Mouse (Mus musculus) liver, postnatal 0 days (tissue): ENCODE results near the gene Ntn4. TPM values are rescaled to one million over a fixed set of nuclear protein-coding genes. Genes with fewer than 3 reads are reported as not detected.

Experiments
- ATAC-seq: fragments of 200-750 bp; cut with Nextera tagmentation; 2 replicates; pipeline ENCODE4 v1.8.0; 2017; ENCODE audit warnings: mild to moderate bottlenecking, moderate library complexity
- DNase-seq: peaks from one replicate; pipeline ENCODE4 v3.0.0-alpha.2; 2016
- H3K27ac ChIP-seq: fragments of 300-500 bp; sonication (generic); 2 replicates; pipeline ENCODE4 v1.5.1; 2014; ENCODE audit warnings: antibody characterized with exemption, moderate library complexity, mild to moderate bottlenecking, low read depth
- H3K27me3 ChIP-seq: fragments of 300-500 bp; sonication (generic); 2 replicates; pipeline ENCODE4 v1.6.1; 2014; ENCODE audit warnings: low read length, control low read depth, mixed read lengths; ENCODE audit not compliant: insufficient read depth
- H3K36me3 ChIP-seq: fragments of 300-500 bp; sonication (generic); replicated peaks from 2 replicates; pipeline ENCODE4 v1.6.1; 2014; ENCODE audit warnings: mild to moderate bottlenecking, control low read depth, low read length, moderate library complexity, mixed read lengths; ENCODE audit not compliant: insufficient read depth
- H3K4me1 ChIP-seq: fragments of 300-500 bp; sonication (generic); 2 replicates; pipeline ENCODE4 v1.6.1; 2014; ENCODE audit warnings: antibody characterized with exemption, mild to moderate bottlenecking, control low read depth; ENCODE audit not compliant: insufficient read depth
- H3K4me2 ChIP-seq: fragments of 300-500 bp; sonication (generic); 2 replicates; pipeline ENCODE4 v1.6.1; 2014; ENCODE audit warnings: low read depth, mild to moderate bottlenecking, low read length, moderate library complexity, mixed read lengths
- H3K4me3 ChIP-seq: fragments of 300-500 bp; sonication (generic); 2 replicates; pipeline ENCODE4 v1.5.1; 2014; ENCODE audit warnings: low read depth, low read length
- H3K9ac ChIP-seq: fragments of 300-500 bp; sonication (generic); replicated peaks from 2 replicates; pipeline ENCODE4 v1.6.1; 2014; ENCODE audit warnings: mild to moderate bottlenecking, moderate library complexity
- H3K9me3 ChIP-seq: fragments of 300-500 bp; sonication (generic); 2 replicates; pipeline ENCODE4 v1.6.1; 2016; ENCODE audit warnings: mild to moderate bottlenecking, control low read depth, low read length, mixed read lengths
- CTCF ChIP-seq: sonication (generic); IDR thresholded peaks from 2 replicates; pipeline ENCODE4 v1.5.1; 2016; ENCODE audit warnings: antibody characterized with exemption, low read depth
- EP300 ChIP-seq: IDR thresholded peaks from 2 replicates; pipeline ENCODE4 v1.6.1; 2016; ENCODE audit warnings: antibody characterized with exemption, low read depth, mild to moderate bottlenecking
- WGBS: fragments of 180-500 bp; shearing (Covaris S2); extraction: QIAGEN DNeasy Blood & Tissue Kit; methylation state at CpG from one replicate; pipeline ENCODE4 v1.1.7; 2014; ENCODE audit not compliant: insufficient replicate concordance; 5-methylcytosine and 5-hydroxymethylcytosine counted together
- polyA plus RNA-seq: library from polyadenylated mRNA; unstranded; fragments of >200 nt; fragmentation: Nextera tagmentation; extraction: Ambion mirVana; gene quantifications from 2 replicates; pipeline ENCODE4 v1.2.1, GENCODE M21; 2015

Ntn4 gene
- polyA plus RNA-seq, 1 experiment from 2014 or later, result 0.74 TPM

DNA sequence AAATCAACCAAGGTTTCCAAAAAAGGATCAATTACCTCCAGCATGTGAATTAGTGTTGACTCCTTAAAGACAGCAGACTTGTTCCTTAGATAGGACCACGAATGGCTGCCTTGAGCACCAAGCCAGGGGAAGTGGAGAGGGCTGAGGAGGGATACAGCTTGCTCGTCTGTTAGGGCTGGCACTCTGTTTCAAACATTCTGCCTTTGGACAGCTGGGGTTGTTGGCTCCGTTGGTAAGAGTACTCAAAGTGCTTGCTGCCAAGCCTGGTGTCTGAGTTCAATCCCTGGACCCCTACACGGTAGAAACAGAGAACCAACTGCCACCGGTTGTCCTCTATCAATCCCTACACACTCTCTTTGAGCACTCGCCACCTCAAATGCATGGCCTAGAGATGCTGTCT is 90.0 kb downstream of the Ntn4 start:
- DNase-seq (no peak), ATAC-seq (no peak)
- Histone ChIP-seq H3K4me3 (no peak overlapping the region), H3K4me1 (peaks cover 6% of the 10 kb centered on the region; the same call in 1 of the 2 replicates), H3K9me3 (no peaks in the 10 kb centered on the region), H3K27me3 (no peaks in the 10 kb centered on the region), H3K4me2 (no peak overlapping the region), H3K36me3 (no peaks in the 10 kb centered on the region), H3K27ac (0 out of 2 replicates have a peak overlapping the region, but pooled peaks have one; percentile 3), H3K9ac (no peak overlapping the region)
- TF ChIP-seq CTCF (no peak), EP300 (no peak)
- 61% methylated on average over 6 of the region's 6 CpGs for WGBS

DNA sequence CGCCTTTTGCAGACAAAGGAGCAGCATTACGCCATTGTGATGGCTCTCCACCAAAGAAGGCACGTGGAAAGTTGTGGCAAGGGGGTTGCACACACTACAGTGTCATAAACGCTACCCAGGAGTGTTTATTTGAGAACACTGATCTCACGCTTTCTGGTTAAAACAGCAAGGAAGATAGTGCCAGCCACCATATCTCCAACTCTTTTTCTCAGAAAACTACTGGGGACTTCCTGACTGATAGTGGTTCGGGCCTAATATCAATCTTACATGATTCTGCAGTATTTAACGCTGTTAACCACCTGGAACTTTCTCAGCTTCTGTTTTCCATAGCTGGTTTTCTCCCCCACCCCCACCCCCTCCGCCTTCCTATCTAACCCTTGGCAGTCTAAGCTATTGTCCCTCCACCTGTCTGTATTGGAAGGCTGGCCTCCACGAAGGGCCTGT is 90.8 kb downstream of the Ntn4 start:
- Histone ChIP-seq H3K9me3 (no peaks in the 10 kb centered on the region), H3K9ac (no peak overlapping the region), H3K27me3 (no peaks in the 10 kb centered on the region), H3K4me3 (no peak overlapping the region), H3K4me2 (no peak overlapping the region), H3K4me1 (peaks cover 6% of the 10 kb centered on the region; the same call in 1 of the 2 replicates), H3K27ac (0 out of 2 replicates have a peak overlapping the region, but pooled peaks have one; percentile 3), H3K36me3 (no peaks in the 10 kb centered on the region)
- ATAC-seq (peak; percentile 69), DNase-seq (no peak)
- TF ChIP-seq CTCF, result no peak
- TF ChIP-seq EP300, result peak; percentile 73; the same call in 1 of the 2 replicates
- WGBS, result 53% methylated on average over 9 of the region's 9 CpGs

DNA sequence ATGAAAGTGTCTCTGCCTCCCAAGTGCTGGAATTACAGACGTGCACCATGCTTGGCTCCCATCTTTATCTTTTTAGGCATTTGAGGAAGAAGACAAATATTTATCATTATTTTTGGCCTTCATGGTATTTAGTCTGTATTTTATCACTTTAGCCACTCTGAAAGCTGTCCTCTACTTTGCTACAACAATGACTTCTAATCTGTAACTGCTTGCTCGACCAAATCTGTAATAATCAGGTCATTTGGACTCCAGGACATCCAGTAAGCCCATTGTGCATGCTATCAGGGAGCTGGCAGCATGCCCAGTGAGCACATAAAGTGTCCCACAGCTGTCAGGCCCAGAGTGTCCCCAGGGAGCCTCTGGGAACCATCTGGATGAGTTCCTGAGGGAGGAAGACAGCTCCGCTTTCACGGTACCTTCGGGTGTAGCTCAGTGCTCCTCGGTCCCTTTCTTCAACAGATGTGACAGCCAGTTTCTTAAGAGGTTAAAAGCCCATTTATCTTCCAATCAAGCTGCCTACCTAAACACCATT is 95.7 kb downstream of the Ntn4 start:
- H3K4me1 ChIP-seq, result peaks cover 6% of the 10 kb centered on the region
- no peak overlapping the region for H3K4me2 ChIP-seq
- no peaks in the 10 kb centered on the region for H3K9me3 ChIP-seq
- H3K4me3 ChIP-seq, result no peak overlapping the region
- TF ChIP-seq EP300 (peak; percentile 44; the same call in 1 of the 2 replicates), CTCF (no peak)
- no peaks in the 10 kb centered on the region for H3K27me3 ChIP-seq
- DNase-seq (peak; percentile 65), ATAC-seq (peak; percentile 64)
- H3K27ac ChIP-seq, result no peak overlapping the region
- H3K36me3 ChIP-seq, result no peaks in the 10 kb centered on the region
- no peak overlapping the region for H3K9ac ChIP-seq
- 56% methylated on average over 6 of the region's 6 CpGs for WGBS

DNA sequence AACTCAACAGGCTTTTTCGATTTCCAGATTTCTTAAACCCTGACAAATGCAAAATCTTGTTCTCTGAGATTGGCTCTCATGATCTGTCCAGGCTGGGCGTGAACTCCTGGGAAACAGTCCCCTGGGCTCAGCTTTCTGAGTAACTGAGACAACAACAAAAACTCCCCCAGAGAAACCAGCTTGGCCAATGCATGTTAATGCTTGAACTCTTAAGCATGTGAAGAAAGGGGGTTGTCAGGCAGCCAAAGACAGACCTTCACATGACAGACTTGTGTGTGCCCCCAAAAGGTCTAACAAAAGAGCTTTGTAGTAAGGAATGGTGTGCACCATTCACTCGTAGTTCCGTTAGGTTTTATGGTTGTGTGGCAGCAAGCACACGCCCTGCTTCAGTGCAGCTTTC is 96.6 kb downstream of the Ntn4 start:
- no peaks in the 10 kb centered on the region for H3K27me3 ChIP-seq
- no peak overlapping the region for H3K27ac ChIP-seq
- H3K4me2 ChIP-seq, result no peak overlapping the region
- TF ChIP-seq EP300 (no peak), CTCF (no peak)
- ATAC-seq (no peak), DNase-seq (no peak)
- H3K4me1 ChIP-seq, result peaks cover 2% of the 10 kb centered on the region
- no peak overlapping the region for H3K9ac ChIP-seq
- H3K9me3 ChIP-seq, result no peaks in the 10 kb centered on the region
- no peak overlapping the region for H3K4me3 ChIP-seq
- WGBS, result 86% methylated on average over 5 of the region's 5 CpGs
- no peaks in the 10 kb centered on the region for H3K36me3 ChIP-seq

DNA sequence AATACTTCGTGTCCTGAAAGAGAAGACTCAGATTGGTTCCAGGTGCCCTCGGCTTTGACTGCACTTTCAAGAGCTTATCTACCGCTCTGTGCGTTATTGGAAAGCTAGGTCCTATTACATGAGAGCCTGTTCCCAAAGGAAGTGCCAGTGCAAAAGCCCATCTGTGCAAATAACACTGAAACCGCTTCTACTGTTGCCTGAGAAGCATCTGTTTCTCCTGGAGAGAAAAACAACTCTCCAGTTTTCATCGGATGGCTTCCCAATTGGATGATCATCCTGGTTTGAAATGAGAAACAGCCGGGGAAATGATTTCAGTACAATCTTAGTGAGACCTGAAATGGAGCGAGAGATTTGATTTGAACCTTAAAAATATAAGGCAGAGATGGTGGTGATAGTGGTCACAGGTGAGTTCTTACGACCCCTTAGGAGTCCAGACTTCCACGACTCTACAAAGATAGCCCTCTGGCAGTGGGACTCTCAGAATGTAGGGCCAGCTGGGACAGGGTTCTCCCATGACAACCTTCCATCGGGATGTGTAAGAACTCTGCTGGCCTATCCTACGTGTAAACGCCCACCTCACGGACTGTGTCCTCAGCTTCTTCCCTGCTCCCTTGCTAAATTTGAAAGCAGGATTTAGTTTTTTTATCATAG is 101.1 kb downstream of the Ntn4 start:
- no peaks in the 10 kb centered on the region for H3K27me3 ChIP-seq

DNA sequence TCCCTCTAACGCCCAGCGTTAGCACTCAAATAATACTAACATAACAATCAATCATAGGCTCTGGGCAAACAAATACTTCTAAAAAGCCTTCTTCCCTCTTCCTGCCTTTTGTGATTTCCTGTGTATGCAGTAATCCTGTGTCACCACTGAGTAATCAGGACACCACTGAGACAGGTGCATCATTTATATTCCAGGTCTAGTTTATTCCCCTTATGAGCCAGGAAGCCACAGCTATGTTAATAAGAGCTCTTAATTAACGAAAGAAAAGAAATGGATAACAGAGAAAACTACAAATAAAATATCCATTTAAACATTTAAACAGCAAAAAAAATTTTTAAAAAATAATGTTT is 101.6 kb downstream of the Ntn4 start:
- H3K27ac ChIP-seq, result no peak overlapping the region
- TF ChIP-seq CTCF (no peak), EP300 (no peak)
- no peak overlapping the region for H3K4me2 ChIP-seq
- H3K4me1 ChIP-seq, result peaks cover 2% of the 10 kb centered on the region
- H3K9ac ChIP-seq, result no peak overlapping the region
- no peaks in the 10 kb centered on the region for H3K27me3 ChIP-seq
- 65% methylated on average over 3 of the region's 3 CpGs for WGBS
- no peak for DNase-seq
- no peaks in the 10 kb centered on the region for H3K9me3 ChIP-seq
- H3K4me3 ChIP-seq, result no peak overlapping the region
- H3K36me3 ChIP-seq, result no peaks in the 10 kb centered on the region
- no peak for ATAC-seq

More for the DNA sequence above, 101.1 kb downstream of the Ntn4 start:
- H3K27ac ChIP-seq, result no peak overlapping the region
- no peak overlapping the region for H3K9ac ChIP-seq
- TF ChIP-seq CTCF, result no peak
- TF ChIP-seq EP300, result no peak
- H3K4me3 ChIP-seq, result no peak overlapping the region
- no peak overlapping the region for H3K4me2 ChIP-seq
- no peaks in the 10 kb centered on the region for H3K9me3 ChIP-seq
- WGBS, result 81% methylated on average over 14 of the region's 14 CpGs
- peaks cover 2% of the 10 kb centered on the region for H3K4me1 ChIP-seq
- DNase-seq (no peak), ATAC-seq (no peak)
- H3K36me3 ChIP-seq, result no peaks in the 10 kb centered on the region
